Mouse (Mus musculus) lung, adult 2 months (tissue): ENCODE measurements around the gene Ptpn5.

Source experiments
- CTCF ChIP-seq: fragments of 200-500 bp; IDR thresholded peaks from 2 replicates; pipeline ENCODE4 v1.5.1; 2011; ENCODE audit warnings: mild to moderate bottlenecking, low read length, control low read depth; ENCODE audit not compliant: insufficient read depth
- POLR2A ChIP-seq: fragments of 200-500 bp; IDR thresholded peaks from 2 replicates; pipeline ENCODE4 v1.6.1; 2011; ENCODE audit warnings: low read depth, mild to moderate bottlenecking, control low read depth, low read length, borderline replicate concordance; ENCODE audit errors: extremely low read depth

GRCm38 (mm10) chr7:47150420-47151061 lies 17.1 kb upstream of the Ptpn5 start:
- peak; percentile 24; the same call in 1 of the 2 replicates for TF ChIP-seq CTCF
- TF ChIP-seq POLR2A, result no peak
